Mouse (Mus musculus) MEL (cell line): ENCODE measurements around the gene Pgam5. TPM values are rescaled to one million over a fixed set of nuclear protein-coding genes. Genes with fewer than 3 reads are reported as not detected.

Experiments
- DNase-seq: peaks from one replicate; pipeline ENCODE4 v3.0.0; 2011; ENCODE audit warnings: low read depth, low spot score
- H3K27ac ChIP-seq: 2 replicates; pipeline ENCODE4 v1.5.1; 2012; ENCODE audit warnings: low read depth, mild to moderate bottlenecking, control low read depth, low read length, moderate library complexity; ENCODE audit not compliant: control insufficient read depth
- H3K27me3 ChIP-seq, 2 experiments: fragments of 150-350 bp in 1 of 2; sonication (generic) in 1 of 2; 2 replicates each; pipeline ENCODE4 v1.6.1; 2012; ENCODE audit warnings: low read length in 2 of 2, mild to moderate bottlenecking in 2 of 2, improper control_type of control experiment in 1 of 2, moderate library complexity in 1 of 2; ENCODE audit not compliant: insufficient read depth in 2 of 2, control insufficient read depth in 1 of 2
- H3K36me3 ChIP-seq, 2 experiments: 2 replicates each; pipeline ENCODE4 v1.6.1; 2012 to 2014; ENCODE audit warnings: low read length in 2 of 2, improper control_type of control experiment in 1 of 2, inconsistent platforms in 1 of 2, mild to moderate bottlenecking in 1 of 2; ENCODE audit not compliant: insufficient read depth in 2 of 2, control insufficient read depth in 1 of 2
- H3K4me1 ChIP-seq, 2 experiments: fragments of 150-350 bp in 1 of 2; sonication (generic) in 1 of 2; 2 replicates each; pipeline ENCODE4 v1.6.1; 2012; ENCODE audit warnings: low read length in 2 of 2, improper control_type of control experiment in 1 of 2, mild to moderate bottlenecking in 1 of 2; ENCODE audit not compliant: insufficient read depth in 2 of 2, control insufficient read depth in 1 of 2
- H3K4me3 ChIP-seq, 2 experiments: fragments of 150-350 bp in 1 of 2; sonication (generic) in 1 of 2; 2 replicates each; pipeline ENCODE4 v1.5.1; 2012; ENCODE audit warnings: low read depth in 2 of 2, low read length in 2 of 2, mild to moderate bottlenecking in 2 of 2, moderate library complexity in 2 of 2, control low read depth in 1 of 2, improper control_type of control experiment in 1 of 2; ENCODE audit not compliant: control insufficient read depth in 1 of 2, insufficient read depth in 1 of 2
- H3K79me2 ChIP-seq: 2 replicates; pipeline ENCODE4 v1.6.1; 2012; ENCODE audit warnings: mild to moderate bottlenecking, low read length, moderate library complexity; ENCODE audit not compliant: control insufficient read depth, poor library complexity, insufficient read depth
- H3K9ac ChIP-seq: 2 replicates; pipeline ENCODE4 v1.6.1; 2012; ENCODE audit warnings: low read depth, mild to moderate bottlenecking, control low read depth, low read length, moderate library complexity; ENCODE audit not compliant: control insufficient read depth, poor library complexity, severe bottlenecking
- H3K9me3 ChIP-seq: fragments of 150-350 bp; sonication (generic); replicated peaks from 2 replicates; pipeline ENCODE4 v1.6.1; 2012; ENCODE audit warnings: mild to moderate bottlenecking, low read length, improper control_type of control experiment, moderate library complexity; ENCODE audit not compliant: insufficient read depth
- CHD1 ChIP-seq: IDR thresholded peaks from 2 replicates; pipeline ENCODE4 v1.6.1; 2012; ENCODE audit warnings: low read depth, mild to moderate bottlenecking, inconsistent platforms, low read length, improper control_type of control experiment
- E2F4 ChIP-seq: IDR thresholded peaks from 2 replicates; pipeline ENCODE4 v1.6.1; 2011; ENCODE audit warnings: low read depth, low read length, improper control_type of control experiment, borderline replicate concordance
- ELF1 ChIP-seq: IDR thresholded peaks from 2 replicates; pipeline ENCODE4 v1.6.1; 2014; ENCODE audit warnings: low read depth, mild to moderate bottlenecking, inconsistent platforms, low read length, improper control_type of control experiment, moderate library complexity
- EP300 ChIP-seq, 2 experiments: IDR thresholded peaks; 2 replicates each; pipeline ENCODE4 v1.6.1; 2011; ENCODE audit warnings: improper control_type of control experiment in 2 of 2, low read length in 2 of 2, low read depth in 1 of 2, mild to moderate bottlenecking in 1 of 2
- GABPA ChIP-seq: IDR thresholded peaks from 2 replicates; pipeline ENCODE4 v1.6.1; 2012; ENCODE audit warnings: low read depth, mild to moderate bottlenecking, inconsistent platforms, low read length, improper control_type of control experiment, moderate library complexity
- HCFC1 ChIP-seq: IDR thresholded peaks from 2 replicates; pipeline ENCODE4 v1.6.1; 2012; ENCODE audit warnings: low read depth, mild to moderate bottlenecking, inconsistent platforms, low read length, improper control_type of control experiment, moderate library complexity
- JUND ChIP-seq: IDR thresholded peaks from 2 replicates; pipeline ENCODE4 v1.6.1; 2011; ENCODE audit warnings: low read depth, mild to moderate bottlenecking, improper control_type of control experiment, low read length
- KAT2A ChIP-seq: conservative IDR thresholded peaks from 2 replicates; pipeline ENCODE4 v1.6.1; 2012; ENCODE audit warnings: low read depth, low read length, improper control_type of control experiment, inconsistent platforms
- MAFK ChIP-seq: IDR thresholded peaks from 2 replicates; pipeline ENCODE4 v1.6.1; 2011; ENCODE audit warnings: low read depth, mild to moderate bottlenecking, low read length, improper control_type of control experiment, borderline replicate concordance
- MAX ChIP-seq: IDR thresholded peaks from 2 replicates; pipeline ENCODE4 v1.6.1; 2011; ENCODE audit warnings: low read length, improper control_type of control experiment
- MAZ ChIP-seq: IDR thresholded peaks from 2 replicates; pipeline ENCODE4 v1.6.1; 2012; ENCODE audit warnings: low read depth, mild to moderate bottlenecking, inconsistent platforms, low read length, improper control_type of control experiment
- MEF2A ChIP-seq: IDR thresholded peaks from 2 replicates; pipeline ENCODE4 v1.6.1; 2014; ENCODE audit warnings: low read depth, mild to moderate bottlenecking, inconsistent platforms, low read length, improper control_type of control experiment; ENCODE audit not compliant: poor library complexity, insufficient replicate concordance, severe bottlenecking; ENCODE audit errors: extremely low read depth
- MXI1 ChIP-seq: IDR thresholded peaks from 2 replicates; pipeline ENCODE4 v1.6.1; 2011; ENCODE audit warnings: mild to moderate bottlenecking, low read depth, low read length, improper control_type of control experiment
- MYC ChIP-seq: IDR thresholded peaks from 2 replicates; pipeline ENCODE4 v1.6.1; 2011; ENCODE audit warnings: low read depth, mild to moderate bottlenecking, low read length, improper control_type of control experiment, moderate library complexity
- NELFE ChIP-seq: IDR thresholded peaks from 2 replicates; pipeline ENCODE4 v1.6.1; 2011; ENCODE audit warnings: low read depth, low read length, improper control_type of control experiment
- NRF1 ChIP-seq: IDR thresholded peaks from 2 replicates; pipeline ENCODE4 v1.6.1; 2014; ENCODE audit warnings: low read depth, mild to moderate bottlenecking, inconsistent platforms, low read length, improper control_type of control experiment, moderate library complexity; ENCODE audit not compliant: poor library complexity, insufficient read depth, severe bottlenecking
- POLR2AphosphoS2 ChIP-seq: IDR thresholded peaks from 2 replicates; pipeline ENCODE4 v1.6.1; 2011; ENCODE audit warnings: low read length, improper control_type of control experiment
- POLR2AphosphoS5 ChIP-seq: IDR thresholded peaks from 2 replicates; pipeline ENCODE4 v1.6.1; 2012; ENCODE audit warnings: low read depth, borderline replicate concordance, mild to moderate bottlenecking, inconsistent platforms, low read length, moderate library complexity, mixed read lengths
- RAD21 ChIP-seq: IDR thresholded peaks from 2 replicates; pipeline ENCODE4 v1.6.1; 2011; ENCODE audit warnings: mild to moderate bottlenecking, low read depth, low read length, improper control_type of control experiment
- RCOR1 ChIP-seq: IDR thresholded peaks from 2 replicates; pipeline ENCODE4 v1.6.1; 2012; ENCODE audit warnings: low read depth, mild to moderate bottlenecking, inconsistent platforms, low read length, improper control_type of control experiment
- SIN3A ChIP-seq: IDR thresholded peaks from 2 replicates; pipeline ENCODE4 v1.6.1; 2012; ENCODE audit warnings: low read length, improper control_type of control experiment, inconsistent platforms
- SMC3 ChIP-seq: IDR thresholded peaks from 2 replicates; pipeline ENCODE4 v1.6.1; 2011; ENCODE audit warnings: low read depth, low read length, improper control_type of control experiment
- TAL1 ChIP-seq: IDR thresholded peaks from 2 replicates; pipeline ENCODE4 v1.6.1; 2012; ENCODE audit warnings: mild to moderate bottlenecking, inconsistent platforms, low read length, moderate library complexity, mixed read lengths
- TBP ChIP-seq: IDR thresholded peaks from 2 replicates; pipeline ENCODE4 v1.8.0; 2011; ENCODE audit warnings: low read depth, low read length, improper control_type of control experiment
- TCF12 ChIP-seq: IDR thresholded peaks from 2 replicates; pipeline ENCODE4 v1.6.1; 2014; ENCODE audit warnings: low read depth, mild to moderate bottlenecking, inconsistent platforms, low read length, improper control_type of control experiment, moderate library complexity
- UBTF ChIP-seq: IDR thresholded peaks from 2 replicates; pipeline ENCODE4 v1.6.1; 2012; ENCODE audit warnings: low read depth, mild to moderate bottlenecking, inconsistent platforms, low read length, improper control_type of control experiment, moderate library complexity, borderline replicate concordance; ENCODE audit not compliant: insufficient read depth
- USF1 ChIP-seq: IDR thresholded peaks from 2 replicates; pipeline ENCODE4 v1.6.1; 2014; ENCODE audit warnings: low read depth, mild to moderate bottlenecking, inconsistent platforms, low read length, improper control_type of control experiment, moderate library complexity
- USF2 ChIP-seq, 2 experiments: IDR thresholded peaks; 2 replicates each; pipeline ENCODE4 v1.6.1; 2011 to 2012; ENCODE audit warnings: improper control_type of control experiment in 2 of 2, low read length in 2 of 2, borderline replicate concordance in 1 of 2, inconsistent platforms in 1 of 2, low read depth in 1 of 2, mild to moderate bottlenecking in 1 of 2; ENCODE audit not compliant: insufficient read depth in 1 of 2
- ZC3H11A ChIP-seq: IDR thresholded peaks from 2 replicates; pipeline ENCODE4 v1.6.1; 2012; ENCODE audit warnings: low read depth, mild to moderate bottlenecking, inconsistent platforms, low read length, improper control_type of control experiment
- ZKSCAN1 ChIP-seq: IDR thresholded peaks from 2 replicates; pipeline ENCODE4 v1.6.1; 2012; ENCODE audit warnings: low read depth, mild to moderate bottlenecking, inconsistent platforms, low read length, improper control_type of control experiment, moderate library complexity
- ZMIZ1 ChIP-seq: IDR thresholded peaks from 2 replicates; pipeline ENCODE4 v1.6.1; 2012; ENCODE audit warnings: low read depth, mild to moderate bottlenecking, inconsistent platforms, low read length, improper control_type of control experiment, moderate library complexity
- ZNF384 ChIP-seq: IDR thresholded peaks from 2 replicates; pipeline ENCODE4 v1.6.1; 2012; ENCODE audit warnings: low read depth, mild to moderate bottlenecking, inconsistent platforms, low read length, improper control_type of control experiment
- polyA plus RNA-seq, 2 experiments: library from polyadenylated mRNA; stranded (reverse) in 1 of 2; unstranded in 1 of 2; fragments of >175 nt in 1 of 2; fragments of >200 nt in 1 of 2; gene quantifications; 2 replicates each; pipeline versions ENCODE4 v1.2.1 to v1.2.4; 2012; ENCODE audit warnings: low replicate concordance in 2 of 2, low read depth in 1 of 2; ENCODE audit not compliant: insufficient read length in 2 of 2, insufficient read depth in 1 of 2, missing spikeins in 1 of 2
- total RNA-seq: library from RNA; depleted of rRNA; stranded (reverse); fragments of 300-350 nt; gene quantifications from 2 replicates; pipeline ENCODE4 v1.2.3, GENCODE M21; 2012

Pgam5 gene
- total and polyA plus RNA-seq, 3 experiments = 95.8 to 115 TPM; not detected in 1

DNA sequence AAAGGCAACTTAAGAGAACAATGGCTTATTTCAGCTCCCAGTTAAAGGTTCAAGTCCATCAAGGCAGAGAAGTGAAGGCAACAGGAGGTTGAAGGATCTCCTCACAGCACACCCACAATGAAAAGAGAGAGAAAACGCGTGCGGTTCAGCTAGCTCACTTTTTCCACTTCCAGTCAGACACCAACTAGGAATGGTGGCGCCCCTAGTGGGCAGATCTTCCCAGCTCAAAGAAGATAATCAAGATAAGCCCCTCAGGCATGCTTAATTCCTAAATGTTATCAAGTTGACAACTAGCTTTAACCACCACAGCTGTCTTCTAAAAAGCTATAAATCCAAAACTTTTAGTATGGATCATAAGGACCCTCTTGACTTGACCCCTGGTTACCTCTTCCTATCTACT lies 14.8 kb upstream of the Pgam5 start (continued):
- TF ChIP-seq POLR2AphosphoS2 (no peak), RAD21 (peak; percentile 25), TAL1 (no peak), MAFK (no peak), USF1 (no peak), RCOR1 (0 out of 2 replicates have a peak, but pooled peaks have one; percentile 32), CHD1 (no peak), MXI1 (peak; percentile 87), NRF1 (no peak), E2F4 (no peak), TBP (peak; percentile 21; the same call in 1 of the 2 replicates), ZC3H11A (no peak), HCFC1 (0 out of 2 replicates have a peak, but pooled peaks have one; percentile 32), ZKSCAN1 (no peak), POLR2AphosphoS5 (no peak), EP300 (IDR thresholded peaks at IDR 0.05; ENCODE audit: low read depth in 1 of 2, low read length in 2 of 2) (peak; percentile 30 to 35; a peak in 3 of 4 replicates), ELF1 (no peak), MAX (no peak), TCF12 (peak; percentile 45; the same call in 1 of the 2 replicates), MYC (peak; percentile 78)

DNA sequence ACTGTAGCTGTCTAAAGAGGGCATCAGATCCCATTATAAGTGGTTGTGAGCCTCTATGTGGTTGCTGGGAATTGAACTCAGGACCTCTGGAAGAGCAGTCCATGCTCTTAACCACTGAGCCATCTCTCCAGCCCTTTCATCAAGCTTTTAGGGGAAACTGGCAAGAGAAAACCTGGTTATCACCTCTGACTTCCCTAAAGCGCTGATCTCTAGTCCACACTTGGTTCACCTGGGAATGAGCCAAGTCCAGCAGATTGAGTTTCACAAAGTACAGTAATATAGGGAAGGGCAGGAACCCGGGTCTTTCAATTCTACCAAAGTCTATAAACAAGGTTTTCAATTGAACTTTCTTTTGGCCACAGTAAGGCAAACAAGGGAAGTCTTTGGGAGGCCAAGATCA lies 12.3 kb upstream of the Pgam5 start:
- H3K79me2 ChIP-seq = peaks cover 4% of the 10 kb centered on the region; the same call in 1 of the 2 replicates
- H3K4me3 ChIP-seq = no peak overlapping the region
- peak; percentile 72 for DNase-seq
- H3K9me3 ChIP-seq = no peaks in the 10 kb centered on the region
- H3K4me1 ChIP-seq = peaks cover 3 to 8% of the 10 kb centered on the region in 2 experiments; a peak in 3 of 4 replicates
- H3K27me3 ChIP-seq = no peaks in the 10 kb centered on the region
- no peak overlapping the region for H3K9ac ChIP-seq
- H3K36me3 ChIP-seq = peaks cover 0 to 10% of the 10 kb centered on the region in 2 experiments; a peak in 2 of 4 replicates
- H3K27ac ChIP-seq = no peak overlapping the region
- no peak for TF ChIP-seq POLR2AphosphoS2
- TF ChIP-seq CHD1 = no peak
- TF ChIP-seq ZMIZ1 = no peak
- peak; percentile 99 for TF ChIP-seq TBP
- peak; percentile 52; the same call in 1 of the 2 replicates for TF ChIP-seq TCF12
- no peak for TF ChIP-seq UBTF
- TF ChIP-seq ELF1 = peak; percentile 16; the same call in 1 of the 2 replicates
- no peak for TF ChIP-seq MAX
- TF ChIP-seq TAL1 = no peak
- TF ChIP-seq RAD21 = no peak
- no peak for TF ChIP-seq MXI1
- TF ChIP-seq USF1 = no peak
- TF ChIP-seq KAT2A = no peak; the same call in 1 of the 2 replicates
- TF ChIP-seq SIN3A = no peak
- TF ChIP-seq ZNF384 = no peak
- TF ChIP-seq ZKSCAN1 = no peak
- TF ChIP-seq MAZ = no peak
- TF ChIP-seq USF2 (IDR thresholded peaks at IDR 0.05; ENCODE audit: borderline replicate concordance in 1 of 2, insufficient read depth in 1 of 2, low read depth in 1 of 2, low read length in 2 of 2) = no peak
- no peak for TF ChIP-seq GABPA
- TF ChIP-seq JUND = no peak
- no peak for TF ChIP-seq MEF2A
- peak; percentile 46 to 54 for TF ChIP-seq EP300 (IDR thresholded peaks at IDR 0.05; ENCODE audit: low read depth in 1 of 2, low read length in 2 of 2)
- TF ChIP-seq MAFK = peak; percentile 69; the same call in 1 of the 2 replicates
- TF ChIP-seq NELFE = no peak
- no peak for TF ChIP-seq SMC3
